Mouse (Mus musculus): ENCODE results near the gene Pcnx3. TPM values are rescaled to one million over a fixed set of nuclear protein-coding genes. Genes with fewer than 3 reads are reported as not detected.
A peak's percentile ranks its signal among the peaks of the same experiment; 100 is the strongest.

The Pcnx3 gene
- polyA plus RNA-seq, 1 experiment from 2014 or later, result 34.5 TPM

GRCm38 (mm10) chr19:5726961-5727578, 38.4 kb upstream of the Pcnx3 start:
- peak overlapping the region; percentile 44; the same call in 1 of the 2 replicates for H3K27ac ChIP-seq (ENCODE audit: low read depth, low read length)
- peak overlapping the region; percentile 73 for H3K4me3 ChIP-seq (ENCODE audit: low read depth, low read length)
- no peaks in the 10 kb centered on the region for H3K27me3 ChIP-seq (ENCODE audit: control insufficient read depth, insufficient read depth, low read length)
- peaks cover 4% of the 10 kb centered on the region; the same call in 1 of the 2 replicates for H3K36me3 ChIP-seq (ENCODE audit: control insufficient read depth, insufficient read depth, low read length)
- no peaks in the 10 kb centered on the region for H3K9me3 ChIP-seq (ENCODE audit: control insufficient read depth, low read length)
- 77% methylated on average over 15 of the region's 15 CpGs for WGBS
- peaks cover 56% of the 10 kb centered on the region for H3K4me1 ChIP-seq (ENCODE audit: control insufficient read depth, insufficient read depth, low read length)
- no peak for ATAC-seq (ENCODE audit: low read depth)
- peak overlapping the region; percentile 99 for H3K4me2 ChIP-seq (ENCODE audit: low read depth, low read length)
- peak overlapping the region; percentile 51 for H3K9ac ChIP-seq (replicated peaks; ENCODE audit: low read depth, low read length)

GRCm38 (mm10) chr19:5725767-5726515, 37.2 kb upstream of the Pcnx3 start, which contains the start of gene Ehbp1l1:
Ehbp1l1 (minus strand) TSS chr19:5726317.
- H3K36me3 ChIP-seq (ENCODE audit: control insufficient read depth, insufficient read depth, low read length), result peaks cover 14% of the 10 kb centered on the region
- H3K4me1 ChIP-seq (ENCODE audit: control insufficient read depth, insufficient read depth, low read length), result peaks cover 48% of the 10 kb centered on the region
- H3K9me3 ChIP-seq (ENCODE audit: control insufficient read depth, low read length), result no peaks in the 10 kb centered on the region
- no peaks in the 10 kb centered on the region for H3K27me3 ChIP-seq (ENCODE audit: control insufficient read depth, insufficient read depth, low read length)
- peak within 1 kb of the TSS; percentile 51 for H3K9ac ChIP-seq (replicated peaks; ENCODE audit: low read depth, low read length)
- peak within 1 kb of the TSS; percentile 73 for H3K4me3 ChIP-seq (ENCODE audit: low read depth, low read length)
- WGBS, result 15% methylated on average over 45 of the region's 49 CpGs
- peak within 1 kb of the TSS; percentile 99 for H3K4me2 ChIP-seq (ENCODE audit: low read depth, low read length)
- no peak for ATAC-seq (ENCODE audit: low read depth)
- H3K27ac ChIP-seq (ENCODE audit: low read depth, low read length), result no peak within 1 kb of the TSS

GRCm38 (mm10) chr19:5725029-5725707, 36.5 kb upstream of the Pcnx3 start:
- Histone ChIP-seq H3K4me3 (ENCODE audit: low read depth, low read length) (no peak overlapping the region), H3K4me1 (ENCODE audit: control insufficient read depth, insufficient read depth, low read length) (peaks cover 41% of the 10 kb centered on the region), H3K27ac (ENCODE audit: low read depth, low read length) (no peak overlapping the region), H3K9me3 (ENCODE audit: control insufficient read depth, low read length) (no peaks in the 10 kb centered on the region), H3K9ac (replicated peaks; ENCODE audit: low read depth, low read length) (0 out of 2 replicates have a peak overlapping the region, but pooled peaks have one; percentile 3), H3K27me3 (ENCODE audit: control insufficient read depth, insufficient read depth, low read length) (no peaks in the 10 kb centered on the region), H3K36me3 (ENCODE audit: control insufficient read depth, insufficient read depth, low read length) (peaks cover 21% of the 10 kb centered on the region), H3K4me2 (ENCODE audit: low read depth, low read length) (peak overlapping the region; percentile 99)
- WGBS, result 66% methylated on average over 12 of the region's 12 CpGs
- ATAC-seq (ENCODE audit: low read depth), result no peak

- H3K4me3 ChIP-seq (ENCODE audit: low read depth, low read length), result no peak overlapping the region
Measured at GRCm38 (mm10) chr19:5724549-5724941, 35.8 kb upstream of the Pcnx3 start.

GRCm38 (mm10) chr19:5723934-5724548, 35.3 kb upstream of the Pcnx3 start:
- Histone ChIP-seq H3K4me3 (ENCODE audit: low read depth, low read length) (no peak overlapping the region), H3K36me3 (ENCODE audit: control insufficient read depth, insufficient read depth, low read length) (peaks cover 31% of the 10 kb centered on the region), H3K9ac (replicated peaks; ENCODE audit: low read depth, low read length) (no peak overlapping the region), H3K27ac (ENCODE audit: low read depth, low read length) (no peak overlapping the region), H3K27me3 (ENCODE audit: control insufficient read depth, insufficient read depth, low read length) (no peaks in the 10 kb centered on the region), H3K4me2 (ENCODE audit: low read depth, low read length) (no peak overlapping the region), H3K4me1 (ENCODE audit: control insufficient read depth, insufficient read depth, low read length) (peaks cover 35% of the 10 kb centered on the region), H3K9me3 (ENCODE audit: control insufficient read depth, low read length) (no peaks in the 10 kb centered on the region)
- WGBS, result 67% methylated on average over 4 of the region's 4 CpGs
- ATAC-seq (ENCODE audit: low read depth), result no peak

More at GRCm38 (mm10) chr19:5724549-5724941, 35.8 kb upstream of the Pcnx3 start:
- H3K9ac ChIP-seq (replicated peaks; ENCODE audit: low read depth, low read length), result no peak overlapping the region
- WGBS, result 64% methylated on average over 7 of the region's 7 CpGs
- H3K27ac ChIP-seq (ENCODE audit: low read depth, low read length), result no peak overlapping the region
- 0 out of 2 replicates have a peak overlapping the region, but pooled peaks have one; percentile 11 for H3K4me2 ChIP-seq (ENCODE audit: low read depth, low read length)
- no peaks in the 10 kb centered on the region for H3K27me3 ChIP-seq (ENCODE audit: control insufficient read depth, insufficient read depth, low read length)
- no peaks in the 10 kb centered on the region for H3K9me3 ChIP-seq (ENCODE audit: control insufficient read depth, low read length)
- peaks cover 36% of the 10 kb centered on the region for H3K4me1 ChIP-seq (ENCODE audit: control insufficient read depth, insufficient read depth, low read length)
- H3K36me3 ChIP-seq (ENCODE audit: control insufficient read depth, insufficient read depth, low read length), result peaks cover 28% of the 10 kb centered on the region
- ATAC-seq (ENCODE audit: low read depth), result no peak

- Histone ChIP-seq H3K27ac (ENCODE audit: low read depth, low read length) (no peak overlapping the region), H3K9me3 (ENCODE audit: control insufficient read depth, low read length) (no peaks in the 10 kb centered on the region), H3K4me2 (ENCODE audit: low read depth, low read length) (no peak overlapping the region), H3K4me3 (ENCODE audit: low read depth, low read length) (no peak overlapping the region), H3K4me1 (ENCODE audit: control insufficient read depth, insufficient read depth, low read length) (peaks cover 28% of the 10 kb centered on the region), H3K9ac (replicated peaks; ENCODE audit: low read depth, low read length) (no peak overlapping the region), H3K27me3 (ENCODE audit: control insufficient read depth, insufficient read depth, low read length) (no peaks in the 10 kb centered on the region), H3K36me3 (ENCODE audit: control insufficient read depth, insufficient read depth, low read length) (peaks cover 31% of the 10 kb centered on the region)
- WGBS, result 89% methylated on average over 7 of the region's 7 CpGs
- no peak for ATAC-seq (ENCODE audit: low read depth)
Measured at GRCm38 (mm10) chr19:5722848-5723425, 34.2 kb upstream of the Pcnx3 start.

GRCm38 (mm10) chr19:5721233-5721632, 32.5 kb upstream of the Pcnx3 start:
- no peaks in the 10 kb centered on the region for H3K9me3 ChIP-seq (ENCODE audit: control insufficient read depth, low read length)
- peaks cover 12% of the 10 kb centered on the region for H3K4me1 ChIP-seq (ENCODE audit: control insufficient read depth, insufficient read depth, low read length)
- ATAC-seq (ENCODE audit: low read depth), result no peak
- no peak overlapping the region for H3K9ac ChIP-seq (replicated peaks; ENCODE audit: low read depth, low read length)
- H3K36me3 ChIP-seq (ENCODE audit: control insufficient read depth, insufficient read depth, low read length), result peaks cover 31% of the 10 kb centered on the region
- H3K27ac ChIP-seq (ENCODE audit: low read depth, low read length), result no peak overlapping the region
- WGBS, result 91% methylated on average over 6 of the region's 6 CpGs
- H3K27me3 ChIP-seq (ENCODE audit: control insufficient read depth, insufficient read depth, low read length), result no peaks in the 10 kb centered on the region
- no peak overlapping the region for H3K4me2 ChIP-seq (ENCODE audit: low read depth, low read length)
- no peak overlapping the region for H3K4me3 ChIP-seq (ENCODE audit: low read depth, low read length)

- ATAC-seq (ENCODE audit: low read depth), result no peak
- Histone ChIP-seq H3K4me1 (ENCODE audit: control insufficient read depth, insufficient read depth, low read length) (no peaks in the 10 kb centered on the region), H3K4me3 (ENCODE audit: low read depth, low read length) (no peak overlapping the region), H3K27me3 (ENCODE audit: control insufficient read depth, insufficient read depth, low read length) (no peaks in the 10 kb centered on the region), H3K36me3 (ENCODE audit: control insufficient read depth, insufficient read depth, low read length) (peaks cover 38% of the 10 kb centered on the region), H3K4me2 (ENCODE audit: low read depth, low read length) (no peak overlapping the region), H3K9ac (replicated peaks; ENCODE audit: low read depth, low read length) (no peak overlapping the region), H3K9me3 (ENCODE audit: control insufficient read depth, low read length) (no peaks in the 10 kb centered on the region), H3K27ac (ENCODE audit: low read depth, low read length) (no peak overlapping the region)
- WGBS, result 53% methylated on average over 10 of the region's 10 CpGs
Measured at GRCm38 (mm10) chr19:5716955-5717354, 28.2 kb upstream of the Pcnx3 start.
